Mouse (Mus musculus): ENCODE results near the gene Mill2.

GRCm38 (mm10) chr7:18862801-18863200, 23.0 kb downstream of the Mill2 start:
- TF ChIP-seq ZNF384 (IDR thresholded peaks at IDR 0.05; ENCODE audit: low read depth, low read length) (no peak), CHD2 (IDR thresholded peaks at IDR 0.05; ENCODE audit: low read depth, low read length) (no peak), MAFK (IDR thresholded peaks at IDR 0.05; ENCODE audit: insufficient read depth, low read depth, low read length) (no peak), HCFC1 (IDR thresholded peaks at IDR 0.05; ENCODE audit: borderline replicate concordance, insufficient read depth, low read length) (no peak)
